Mouse (Mus musculus) liver, postnatal 0 days (tissue): ENCODE data around the gene Ibtk.

ENCODE experiments used
- CTCF ChIP-seq: sonication (generic); IDR thresholded peaks from 2 replicates; pipeline ENCODE4 v1.5.1; 2016; ENCODE audit warnings: antibody characterized with exemption, low read depth
- EP300 ChIP-seq: IDR thresholded peaks from 2 replicates; pipeline ENCODE4 v1.6.1; 2016; ENCODE audit warnings: antibody characterized with exemption, low read depth, mild to moderate bottlenecking

GRCm38 (mm10) chr9:85777544-85777943 is 28.4 kb upstream of the Ibtk start:
- TF ChIP-seq CTCF: no peak
- TF ChIP-seq EP300: no peak
